Mouse (Mus musculus) effector memory CD4-positive, alpha-beta T cell, adult 7 months (primary cell): ENCODE results near the gene Gm38431. TPM values are rescaled to one million over a fixed set of nuclear protein-coding genes. Genes with fewer than 3 reads are reported as not detected.

Experiments
- polyA plus RNA-seq: library from polyadenylated mRNA; unstranded; fragments of 100-300 nt; shearing (Covaris generic); gene quantifications from one replicate; pipeline ENCODE4 v1.2.1, GENCODE M21; 2017

The Gm38431 gene
- polyA plus RNA-seq, result 6.2 TPM

GRCm38 (mm10) chr9:21091707-21092320, at the start of gene Gm38431, which contains the start of gene Raver1:
TSS of gene Gm38431 (minus strand) at chr9:21091997.
TSS of gene Raver1 (minus strand) at chr9:21092008.

GRCm38 (mm10) chr9:21131059-21131956, 39.5 kb upstream of the Gm38431 start, which contains the start of gene Tyk2:
TSS of gene Tyk2 (minus strand) at chr9:21131243.

GRCm38 (mm10) chr9:21073044-21073840, 18.6 kb downstream of the Gm38431 start, which contains the start of the genes Gm49373 and Fdx1l:
TSS of gene Gm49373 (minus strand) at chr9:21073096.
TSS of gene Fdx1l (minus strand) at chr9:21073614.

GRCm38 (mm10) chr9:21067006-21067684, 24.7 kb downstream of the Gm38431 start, which contains the start of gene Zglp1:
TSS of gene Zglp1 (minus strand) at chr9:21067093.

GRCm38 (mm10) chr9:21031896-21032351, 59.9 kb downstream of the Gm38431 start, which contains the start of gene Icam5:
TSS of gene Icam5 (plus strand) at chr9:21032073.

GRCm38 (mm10) chr9:21029291-21030054, 62.3 kb downstream of the Gm38431 start, which contains the start of gene Icam4:
TSS of gene Icam4 (plus strand) at chr9:21029373.

Other genes starting within 250 kb of the Gm38431 start
- 33.1 TPM for gene A230050P20Rik, start 223.4 kb downstream of the Gm38431 start, polyA plus RNA-seq
- gene Angptl6, start 212.3 kb downstream of the Gm38431 start, polyA plus RNA-seq, result 1.1 TPM
- 97.3 TPM for gene Ppan, start 203.8 kb downstream of the Gm38431 start, polyA plus RNA-seq
- 332 TPM for gene Eif3g, start 193.4 kb downstream of the Gm38431 start, polyA plus RNA-seq
- 67.8 TPM for gene Dnmt1, start 132.1 kb downstream of the Gm38431 start, polyA plus RNA-seq
- 10.3 TPM for gene S1pr2, start 115.2 kb downstream of the Gm38431 start, polyA plus RNA-seq
- gene Mrpl4, start 89.3 kb downstream of the Gm38431 start, polyA plus RNA-seq, result 101 TPM
- 268 TPM for gene Icam1, start 76.0 kb downstream of the Gm38431 start, polyA plus RNA-seq
- gene Icam4, start 62.6 kb downstream of the Gm38431 start, polyA plus RNA-seq, result 1.4 TPM
- not detected for gene Icam5, start 59.9 kb downstream of the Gm38431 start, polyA plus RNA-seq
- gene Zglp1, start 24.9 kb downstream of the Gm38431 start, polyA plus RNA-seq, result 0.73 TPM
- not detected for gene Gm49373, start 18.9 kb downstream of the Gm38431 start, polyA plus RNA-seq
- gene Fdx1l, start 18.4 kb downstream of the Gm38431 start, polyA plus RNA-seq, result 47.1 TPM
- gene Raver1, start within 50 bp of the Gm38431 start, polyA plus RNA-seq, result 53.3 TPM
- 65.3 TPM for gene Tyk2, start 39.2 kb upstream of the Gm38431 start, polyA plus RNA-seq
- 320 TPM for gene Cdc37, start 58.0 kb upstream of the Gm38431 start, polyA plus RNA-seq
- 3.4 TPM for gene Pde4a, start 73.7 kb upstream of the Gm38431 start, polyA plus RNA-seq
- gene Keap1, start 147.4 kb upstream of the Gm38431 start, polyA plus RNA-seq, result 22.5 TPM
- 2.5 TPM for gene S1pr5, start 156.4 kb upstream of the Gm38431 start, polyA plus RNA-seq
- 83.2 TPM for gene Atg4d, start 173.3 kb upstream of the Gm38431 start, polyA plus RNA-seq
- 30.7 TPM for gene Kri1, start 196.0 kb upstream of the Gm38431 start, polyA plus RNA-seq
- gene Cdkn2d, start 199.4 kb upstream of the Gm38431 start, polyA plus RNA-seq, result 70.0 TPM
- gene Ap1m2, start 220.3 kb upstream of the Gm38431 start, polyA plus RNA-seq, result 2.1 TPM
- 261 TPM for gene Slc44a2, start 228.7 kb upstream of the Gm38431 start, polyA plus RNA-seq